Mouse (Mus musculus) monocyte, adult 2 months (primary cell): ENCODE data around the gene Anapc5.

Experiments
- DNase-seq, 2 experiments: peaks; one replicate each; pipeline ENCODE4 v3.0.0; 2022; ENCODE audit warnings: low spot score in 2 of 2, low read depth in 1 of 2

Anapc5 gene

DNA sequence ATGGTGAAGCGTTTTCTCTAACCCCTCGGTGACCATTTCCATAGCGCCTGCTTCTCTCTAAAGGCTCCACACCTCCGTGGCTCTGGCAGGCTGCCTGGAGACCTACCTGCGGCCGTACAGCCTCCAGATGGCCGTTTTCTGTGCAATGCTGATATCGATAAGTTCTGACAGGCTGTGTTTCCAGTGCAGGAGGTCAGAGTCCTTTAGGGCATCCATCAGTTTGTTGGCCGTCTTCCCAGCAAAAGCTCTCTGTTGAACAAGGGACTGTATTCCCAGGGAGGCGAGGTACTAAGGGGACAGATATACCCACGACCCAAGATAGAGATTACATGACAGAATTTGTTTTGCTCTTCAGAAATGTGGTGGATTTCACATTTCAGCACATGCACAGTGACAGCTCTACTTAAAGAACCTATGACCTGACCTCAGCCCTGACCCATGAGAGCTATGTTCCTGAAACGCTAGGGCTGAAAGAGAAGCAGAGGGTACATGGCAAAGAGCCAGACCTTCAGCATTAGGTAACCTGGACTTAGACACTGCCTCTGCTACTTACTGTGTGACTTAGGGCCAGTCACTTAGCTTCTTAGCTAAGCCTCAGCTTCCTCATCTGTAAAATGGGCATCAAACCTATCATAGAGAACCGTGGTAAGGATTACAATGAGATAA, 20.7 kb downstream of the Anapc5 start:
- DNase-seq, result no peak

DNA sequence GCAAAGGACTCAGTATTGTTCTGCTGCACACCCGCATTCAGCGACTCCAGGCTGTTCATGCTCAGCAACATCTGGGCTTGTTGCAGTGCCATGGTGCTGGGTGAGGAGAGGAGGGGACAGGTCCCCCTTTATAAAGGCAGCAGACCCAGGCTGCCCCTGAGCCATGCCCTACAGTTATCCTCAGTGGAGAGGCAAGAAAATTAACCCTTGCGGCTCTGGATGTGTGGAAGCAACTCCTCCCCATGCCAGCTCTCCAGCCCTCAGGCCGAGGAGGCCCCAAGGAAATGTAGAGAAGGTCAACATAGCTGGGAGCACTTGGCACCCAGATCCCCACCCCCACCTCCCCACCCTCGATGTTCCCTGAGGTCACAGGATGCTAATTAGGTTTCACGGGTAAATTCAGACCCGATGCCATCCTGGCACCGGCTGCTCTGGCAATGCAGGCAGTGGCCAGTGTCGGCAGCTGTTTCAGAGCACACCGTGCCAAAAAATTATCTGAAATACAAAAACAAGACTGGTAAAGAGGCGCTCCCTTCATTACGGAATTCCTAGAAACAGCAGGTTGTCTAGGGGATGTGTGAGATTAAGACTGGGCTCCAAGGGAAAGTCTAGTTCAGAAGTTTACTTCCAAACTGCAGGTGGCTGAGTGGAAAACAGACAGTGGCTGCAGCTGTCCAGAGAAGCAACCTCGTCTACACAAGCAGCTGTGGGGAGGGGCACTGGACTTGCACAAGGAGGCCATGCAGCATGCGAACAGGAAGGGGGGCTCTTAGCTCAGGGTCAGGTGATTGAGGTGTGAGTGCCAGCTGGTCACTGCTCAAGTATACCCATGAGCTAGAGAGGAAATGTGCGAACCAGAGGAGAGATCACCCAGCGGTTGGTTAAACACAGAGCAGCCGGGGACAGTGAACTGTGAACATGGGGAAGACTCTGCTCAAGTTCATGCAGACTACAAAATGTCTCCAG, 21.5 kb downstream of the Anapc5 start:
- DNase-seq, result no peak

DNA sequence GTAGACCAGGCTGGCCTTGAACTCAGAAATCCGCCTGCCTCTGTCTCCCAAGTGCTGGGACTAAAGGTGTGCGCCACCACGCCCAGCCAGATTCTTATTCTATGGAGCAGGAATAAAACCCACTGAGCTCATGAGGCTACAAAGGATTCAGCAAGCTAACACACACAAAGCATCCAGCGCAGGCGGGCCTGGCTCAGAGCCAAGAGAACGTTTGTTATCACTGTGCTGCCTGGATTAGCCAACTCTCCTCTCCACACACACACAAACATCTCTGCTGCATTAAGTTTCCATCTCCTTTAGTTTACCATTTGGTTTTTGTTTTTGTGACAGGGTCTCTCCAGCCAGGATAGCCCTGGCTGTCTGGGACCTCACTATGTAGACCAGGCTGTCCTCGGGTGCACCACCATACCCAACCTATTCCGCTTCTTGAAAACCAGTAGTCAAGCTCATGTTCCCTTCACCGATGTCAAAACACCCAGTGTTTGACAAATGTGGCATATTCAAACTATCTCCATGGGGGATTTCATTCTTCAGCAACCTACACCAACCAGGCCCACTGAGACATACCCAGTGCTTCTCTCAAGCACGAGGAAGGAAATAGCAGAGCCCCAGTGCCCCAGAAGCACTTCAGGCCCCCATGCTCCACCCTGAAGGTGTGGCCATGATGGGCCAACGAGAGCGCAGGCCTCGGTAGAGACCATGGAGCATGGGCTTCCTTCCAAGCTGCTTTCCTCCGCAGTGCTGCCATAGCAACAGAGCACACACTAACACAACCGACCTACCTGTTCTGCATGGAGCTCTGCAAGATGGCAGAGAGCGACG, 22.4 kb downstream of the Anapc5 start:
- no peak for DNase-seq

DNA sequence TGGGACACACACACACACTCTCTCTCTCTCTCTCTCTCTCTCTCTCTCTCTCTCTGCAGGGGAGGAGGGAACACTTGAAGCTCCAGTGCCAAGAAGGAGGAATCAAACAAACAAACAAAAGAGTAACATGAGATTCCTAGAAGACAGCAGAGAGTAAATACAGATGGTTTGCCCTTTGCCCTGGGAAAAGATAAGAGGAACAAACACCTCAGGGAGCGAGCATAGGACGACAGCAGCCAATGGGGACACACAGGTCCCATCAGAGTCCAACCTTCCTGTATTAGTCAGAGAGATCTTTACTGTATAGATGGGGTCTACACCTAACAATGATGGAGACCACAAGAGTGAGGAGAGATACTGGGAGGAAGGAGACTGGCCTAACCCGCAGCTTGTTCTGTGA, 23.3 kb downstream of the Anapc5 start:
- DNase-seq, result no peak

DNA sequence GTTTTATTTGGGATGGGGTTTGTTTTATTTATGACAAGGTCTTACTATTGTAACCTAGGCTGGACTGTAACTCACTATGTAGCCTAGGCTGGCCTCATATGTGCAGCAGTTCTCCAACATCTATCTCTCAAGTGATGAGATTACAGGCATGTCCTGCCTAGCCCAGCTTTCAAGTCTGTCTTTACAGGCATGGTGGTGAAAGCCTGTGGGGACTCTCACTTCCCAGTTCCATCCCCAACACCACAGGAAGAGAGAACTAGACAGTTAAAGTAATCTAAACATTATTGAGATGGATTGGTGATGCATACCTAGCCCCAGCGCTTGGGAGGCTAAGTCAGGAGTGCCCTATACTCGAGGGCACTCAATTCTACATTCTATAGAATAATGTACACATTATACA, 32.4 kb downstream of the Anapc5 start:
- no peak for DNase-seq

DNA sequence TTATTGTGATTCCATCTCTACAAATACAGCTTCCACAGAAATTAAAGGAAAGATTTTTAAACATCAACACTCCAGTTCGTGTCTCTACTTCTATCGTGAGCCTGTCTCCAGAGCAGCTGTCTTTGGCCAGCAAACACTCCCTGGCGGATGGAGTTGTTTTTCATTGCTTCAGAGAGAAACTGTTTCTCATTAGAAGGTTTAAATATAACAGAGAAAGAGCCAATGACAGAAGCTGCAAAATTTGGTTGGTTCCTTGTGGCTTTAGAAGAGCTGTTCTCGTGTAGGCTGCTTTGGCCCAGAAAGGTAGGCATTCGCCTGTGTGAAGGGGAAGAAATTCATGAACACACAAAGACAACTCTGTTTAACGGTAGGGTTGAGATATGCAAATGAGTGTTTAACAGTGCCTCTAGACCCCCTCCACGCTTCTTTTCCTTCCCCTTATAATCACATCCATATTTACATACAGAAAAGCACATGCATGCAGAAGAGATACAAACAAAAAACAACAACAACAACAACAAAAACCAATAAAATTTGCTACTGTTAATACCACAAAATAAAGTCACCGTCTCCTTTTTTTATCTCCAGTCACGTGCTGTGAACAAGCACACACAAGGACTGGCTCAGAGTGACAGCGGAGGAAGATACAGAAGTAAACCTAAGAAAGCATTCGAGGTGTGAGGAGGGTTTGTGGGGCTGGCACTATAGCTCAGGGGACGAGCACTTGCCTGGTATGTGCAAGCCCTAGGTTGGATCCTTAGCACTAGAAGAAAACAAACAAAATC, 34.9 kb downstream of the Anapc5 start:
- no peak for DNase-seq

DNA sequence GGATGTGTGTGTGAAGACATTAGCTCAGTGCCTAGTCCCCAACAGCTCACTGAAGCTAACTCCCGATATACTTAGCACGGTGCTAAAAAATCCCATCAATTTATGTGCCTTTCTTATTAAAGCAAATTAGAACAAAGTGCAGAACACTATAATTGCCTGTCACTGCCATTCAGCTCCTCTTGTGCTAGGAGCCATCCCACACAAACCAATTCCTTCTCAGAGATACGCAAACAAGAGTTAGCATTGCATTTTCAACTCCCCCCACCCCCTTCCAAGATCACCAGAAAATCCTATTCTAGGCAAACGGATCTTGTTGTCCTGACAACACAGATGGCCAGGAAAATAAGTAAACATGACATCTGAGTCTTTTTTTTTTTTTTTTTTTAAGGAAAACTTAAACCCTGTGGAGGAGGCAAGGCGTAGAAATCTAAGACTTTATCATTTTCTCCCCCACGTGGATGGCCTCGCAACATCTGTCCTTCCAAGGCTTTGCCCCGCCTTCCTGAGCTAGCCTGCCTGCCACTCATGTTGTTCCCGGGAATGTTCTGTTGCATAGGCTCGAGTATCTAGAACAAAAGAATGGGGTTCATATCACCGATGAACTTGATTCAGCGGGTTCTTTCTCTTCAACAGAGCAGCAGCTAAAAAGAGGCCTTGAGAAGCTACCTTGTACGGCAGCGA, 37.3 kb downstream of the Anapc5 start:
- DNase-seq, result no peak

DNA sequence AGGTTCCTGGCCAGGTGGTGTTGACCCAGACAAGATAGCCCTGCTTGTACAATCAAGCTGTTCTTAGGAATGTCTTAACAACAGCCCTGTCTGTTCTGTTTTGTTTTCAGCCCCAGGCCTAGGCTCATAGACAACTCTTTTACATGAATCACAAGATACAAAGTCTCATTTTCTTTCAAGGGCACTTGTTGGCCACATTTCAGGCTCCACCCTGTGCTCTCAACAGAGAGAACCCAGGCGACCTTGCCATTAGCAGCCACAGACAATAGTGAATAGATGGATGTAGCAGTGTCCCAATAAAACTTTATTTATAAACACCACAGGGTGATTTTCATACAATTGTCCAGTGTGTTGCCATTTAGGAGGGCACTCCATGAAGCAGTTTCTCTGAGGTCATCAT, 39.1 kb downstream of the Anapc5 start:
- no peak for DNase-seq

DNA sequence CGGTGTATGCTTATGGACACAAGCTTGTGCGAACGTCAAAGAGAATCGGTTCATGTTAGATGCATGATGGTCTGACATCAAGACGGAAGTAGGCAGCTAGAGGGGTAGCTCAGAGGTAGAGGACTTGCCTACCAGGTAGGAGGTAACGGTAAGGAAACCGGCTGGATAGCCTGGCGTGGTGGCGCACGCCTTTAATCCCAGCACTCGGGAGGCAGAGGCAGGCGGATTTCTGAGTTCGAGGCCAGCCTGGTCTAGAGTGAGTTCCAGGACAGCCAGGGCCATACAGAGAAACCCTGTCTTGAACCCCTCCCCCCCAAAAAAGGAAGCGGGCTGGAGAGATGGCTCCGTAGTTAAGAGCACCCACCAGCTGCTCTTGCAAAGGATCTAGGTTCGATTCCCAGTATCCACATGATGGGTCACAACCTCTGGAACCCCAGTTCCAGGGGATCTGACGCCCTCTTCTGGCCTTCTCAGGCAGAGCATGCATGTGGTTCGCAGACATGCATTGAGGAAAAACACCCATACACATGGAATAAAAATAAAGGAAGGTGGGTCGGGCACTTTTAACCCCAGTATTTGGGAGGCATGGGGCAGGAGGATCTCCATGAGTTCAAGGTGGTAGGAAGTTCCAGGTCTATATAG, 40.2 kb downstream of the Anapc5 start:
- DNase-seq, result no peak

DNA sequence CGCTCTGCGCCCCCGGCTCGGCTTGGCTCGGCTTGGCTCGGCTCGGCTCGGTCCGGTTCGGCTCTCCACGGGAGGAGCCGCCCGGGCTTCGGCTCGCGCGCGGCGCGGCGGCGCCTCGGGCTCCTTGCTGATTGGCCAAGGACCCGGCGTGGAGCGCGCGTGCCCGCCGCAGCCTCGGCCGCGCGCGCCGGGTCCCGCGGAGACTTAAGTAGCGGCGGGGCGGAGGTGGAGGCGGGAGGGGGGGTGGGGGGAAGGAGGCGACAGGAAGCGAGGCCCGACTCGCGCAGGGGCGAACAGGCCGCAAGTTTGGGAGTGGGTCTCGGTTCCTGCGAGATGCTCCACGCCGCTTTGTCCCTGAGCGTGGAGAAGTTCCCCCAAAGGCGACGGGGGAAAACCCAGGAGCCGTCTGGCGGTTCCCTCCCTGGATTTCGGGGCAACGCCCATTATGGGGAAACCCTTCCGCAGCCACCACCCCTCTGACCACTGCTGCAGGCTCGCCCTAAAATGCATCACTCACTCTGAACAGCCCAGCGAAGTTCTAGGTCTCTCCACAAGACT, 41.8 kb downstream of the Anapc5 start, which contains the start of gene Camkk2:
Gene Camkk2, minus strand, starts transcription at position 133 of the 558 bp plus-strand sequence.
- peak; percentile 92 to 96 for DNase-seq

DNA sequence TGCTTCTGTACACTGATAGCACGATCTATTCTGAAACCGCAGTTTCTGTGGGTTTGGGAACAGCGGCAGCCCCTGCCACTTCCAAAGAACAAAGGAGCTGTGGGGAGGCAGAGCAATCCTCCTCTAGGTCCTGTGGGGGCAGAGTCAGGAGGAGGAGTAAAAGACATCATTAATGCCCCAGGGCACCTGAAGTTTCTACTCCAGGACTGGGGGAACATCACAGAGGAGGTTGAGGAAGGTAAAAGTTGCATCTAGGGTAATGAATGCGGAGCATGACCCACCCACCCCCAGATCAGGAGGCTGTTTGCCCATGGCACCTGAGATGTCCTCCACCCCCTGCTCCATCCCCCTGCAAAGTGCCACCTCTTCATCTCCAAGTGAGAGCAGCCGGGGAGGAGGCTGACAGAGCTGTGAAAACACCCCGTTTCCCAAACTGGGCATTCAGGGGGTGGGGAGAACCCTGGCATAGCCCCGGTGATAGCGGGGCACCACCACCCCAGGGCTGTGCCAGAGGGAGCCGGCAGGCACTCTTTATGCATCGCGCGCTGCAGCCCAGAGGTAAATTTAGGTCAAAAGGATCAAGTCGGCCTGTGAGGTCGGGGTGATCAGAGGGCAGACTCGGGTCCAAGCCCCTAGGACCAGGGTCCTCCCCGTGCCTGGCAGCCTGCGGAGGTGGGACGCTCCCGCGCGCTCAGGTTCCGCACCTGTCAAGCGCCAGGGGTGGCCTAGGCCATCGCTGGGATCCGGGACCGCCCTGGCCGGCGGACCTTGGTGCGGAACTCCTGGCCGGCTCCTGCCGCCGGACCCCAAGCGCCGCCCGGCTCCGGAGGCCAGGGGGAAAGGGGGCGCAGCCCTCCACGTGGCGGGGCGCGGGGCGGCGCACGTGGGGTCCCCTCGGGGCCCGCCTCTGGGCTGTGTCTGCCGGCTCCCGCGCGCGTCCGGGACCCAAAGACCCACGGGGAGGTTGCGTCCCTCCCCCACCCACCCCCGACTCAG, 42.6 kb downstream of the Anapc5 start:
- no peak for DNase-seq

DNA sequence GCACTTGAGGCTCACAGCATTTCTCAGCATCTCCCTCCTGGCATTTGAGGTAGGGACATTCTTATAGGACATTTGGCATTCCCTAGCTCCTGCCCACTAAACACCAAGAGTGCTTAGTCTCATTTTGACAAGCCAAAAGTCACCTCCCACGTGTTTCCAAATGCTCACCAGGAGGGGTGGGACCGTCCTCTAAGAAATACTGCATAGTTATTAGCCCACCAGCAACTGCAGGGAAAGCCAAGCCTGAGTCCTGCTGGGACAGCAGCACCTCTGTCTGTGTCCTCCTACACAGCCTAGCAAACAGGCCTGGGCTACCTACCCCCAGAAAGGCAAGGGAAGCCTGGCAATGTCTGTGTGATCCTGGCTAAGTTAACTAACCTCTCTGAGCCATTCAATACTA, 43.8 kb downstream of the Anapc5 start:
- no peak for DNase-seq

DNA sequence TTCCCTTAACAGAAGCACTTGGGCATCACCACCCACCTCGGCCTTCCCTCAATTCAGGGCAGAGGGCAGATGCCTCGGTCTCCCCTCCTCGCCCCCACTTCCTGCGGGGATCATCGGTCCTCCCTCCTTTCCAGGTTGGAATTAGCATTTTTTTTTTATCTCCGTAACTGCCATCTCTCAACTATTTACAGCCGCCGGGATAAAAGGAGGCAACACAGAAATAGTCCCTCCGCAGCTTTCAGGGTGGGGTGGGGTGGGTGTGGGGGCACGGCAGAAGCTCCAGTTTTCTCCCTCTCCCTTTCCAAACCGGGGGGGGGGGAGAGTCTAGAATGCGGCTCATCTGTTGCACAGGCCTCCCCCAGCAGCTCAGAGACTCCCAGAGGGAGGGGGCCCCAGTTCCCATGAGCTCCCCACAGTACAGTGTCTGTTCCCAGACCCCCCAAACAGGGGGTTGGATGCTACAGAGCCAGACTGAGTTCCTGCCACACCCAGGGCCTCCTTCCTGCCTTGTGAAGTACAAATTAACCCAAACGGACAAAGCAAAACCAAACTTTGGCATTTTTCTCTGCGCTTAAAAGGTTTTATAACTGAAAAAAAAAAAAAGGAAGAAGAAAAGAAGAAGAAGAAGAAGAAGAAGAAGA, 45.4 kb downstream of the Anapc5 start:
- no peak for DNase-seq

DNA sequence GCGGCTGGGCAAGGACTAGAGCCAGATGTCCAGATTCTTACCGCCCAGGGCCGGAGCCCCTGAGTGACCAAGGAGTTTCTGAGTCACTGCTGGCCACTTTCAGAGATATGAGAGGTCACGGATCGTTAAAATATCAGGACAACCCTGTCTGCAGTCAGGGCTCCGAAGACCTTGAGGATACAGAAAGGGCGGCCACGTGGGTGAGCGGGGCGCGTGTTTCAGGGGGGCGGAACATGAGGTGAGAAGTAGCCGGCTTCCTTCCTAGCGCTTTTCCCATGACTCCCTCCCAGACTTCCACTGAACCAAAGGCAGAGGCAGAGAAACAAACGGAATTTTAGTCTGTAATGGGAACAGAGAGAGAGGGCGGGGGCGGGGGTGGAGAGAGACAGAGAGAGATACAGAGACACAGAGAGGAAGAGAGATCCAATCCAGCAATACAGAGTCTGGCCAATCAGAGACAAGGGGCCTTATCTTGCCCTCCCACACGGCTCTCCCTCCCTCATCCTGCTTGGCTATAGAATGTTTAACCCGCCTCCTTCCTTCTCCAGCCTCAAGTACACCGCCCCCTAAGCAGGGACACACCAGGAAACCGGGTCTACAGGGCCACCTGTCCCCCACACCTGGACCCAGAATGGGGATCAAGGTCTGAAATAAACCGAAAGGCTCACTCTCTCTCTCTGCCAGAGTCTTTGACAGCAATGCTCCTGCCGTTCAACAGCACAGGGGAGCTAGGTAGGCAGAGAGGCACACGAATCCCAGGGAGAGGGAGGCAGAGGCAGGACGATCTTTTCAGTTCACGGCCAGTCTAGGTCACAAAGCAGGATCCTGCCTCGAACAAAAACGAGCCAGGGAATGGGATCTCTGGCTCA, 46.2 kb downstream of the Anapc5 start:
- DNase-seq, result no peak

DNA sequence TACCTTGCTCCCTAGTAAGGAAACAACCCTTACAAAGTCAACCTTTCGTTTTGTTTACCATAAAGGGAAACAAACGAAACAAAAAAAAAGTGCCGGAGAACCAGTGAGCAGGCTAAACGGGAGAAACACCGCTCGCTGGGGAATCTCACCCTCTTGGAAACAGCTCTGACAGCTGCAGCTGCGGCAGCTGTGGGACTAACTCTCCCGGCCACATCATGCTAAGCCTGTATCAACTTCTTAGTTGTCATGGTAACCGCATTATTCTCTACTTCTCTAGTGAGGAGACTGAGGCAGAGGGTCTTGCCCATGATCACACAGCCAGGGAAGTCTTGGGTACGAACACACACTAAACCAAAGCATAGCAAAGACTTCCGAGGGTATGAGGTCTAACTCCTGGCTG, 47.4 kb downstream of the Anapc5 start:
- DNase-seq, result no peak

DNA sequence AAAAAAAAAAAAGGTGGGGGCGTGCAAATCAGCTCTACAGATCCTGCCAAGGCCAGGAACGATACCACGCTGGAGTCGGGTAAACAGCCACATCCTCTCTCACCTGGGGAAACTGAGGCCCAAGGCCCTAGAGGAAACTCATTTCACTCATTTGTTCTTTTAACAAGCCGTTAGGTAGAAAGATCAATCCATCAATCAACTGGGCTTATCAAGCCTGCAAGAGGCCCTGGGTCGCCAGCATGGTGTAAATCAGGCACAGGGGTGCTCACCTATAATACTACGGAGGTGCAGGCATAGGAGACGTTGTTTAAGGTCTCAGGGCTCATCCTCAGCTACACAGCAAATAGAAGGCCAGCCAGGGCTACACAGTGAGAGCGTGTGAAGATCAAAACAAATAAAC, 49.7 kb downstream of the Anapc5 start:
- DNase-seq, result no peak

DNA sequence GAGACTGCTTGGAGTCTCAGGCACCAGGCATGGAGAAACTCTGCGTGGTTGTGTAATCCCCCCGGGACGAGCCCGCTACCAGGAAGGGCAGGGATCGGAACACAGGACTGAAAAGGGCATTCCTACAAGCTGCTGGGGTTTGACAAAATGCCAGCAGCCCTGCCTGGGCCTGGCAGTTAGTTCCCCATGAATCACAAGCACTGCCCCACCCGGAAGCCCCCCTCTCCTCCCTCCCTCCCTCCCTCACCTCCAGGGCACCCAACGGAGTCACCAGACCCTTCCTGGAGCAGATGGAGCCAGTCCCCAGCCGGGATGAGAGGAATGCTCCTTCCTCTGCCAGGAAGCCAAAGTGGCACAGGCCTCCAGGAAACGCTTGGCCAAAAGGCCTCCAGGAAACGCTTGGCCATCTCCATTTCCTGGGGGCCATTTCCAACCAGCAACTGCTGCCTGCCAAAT, 50.3 kb downstream of the Anapc5 start:
- peak in 1 of 2 experiments; percentile 34 for DNase-seq
